ENCODE assay signal across 8 mouse cellular contexts in genomic region chr1:131137717-131138118, GRCm38 (mm10). TPM values are rescaled to one million over a fixed set of nuclear protein-coding genes. Genes with fewer than 3 reads are reported as not detected.
DNase-seq lines count a peak whose midpoint lies in the region; ATAC-seq and TF ChIP-seq lines count a peak whose summit lies in the region.

No protein-coding gene starts in this region.

- intact Hi-C loops in left cerebral cortex, postnatal 25 days (cut with DNase I): loop anchor here (1.0 to 2.0 kb wide), 2 partner anchors 15 to 21 kb away; partner anchors contain the start of gene Eif2d

- TF ChIP-seq POLR2A in ES-Bruce4 (IDR thresholded peaks at IDR 0.05; ENCODE audit: insufficient read depth, low read length): no peak

- no peak for TF ChIP-seq CTCF in ES-Bruce4 (IDR thresholded peaks at IDR 0.05; ENCODE audit: low read depth, low read length)
- no peak for TF ChIP-seq CTCF in intestine, postnatal 0 days (IDR thresholded peaks at IDR 0.05; ENCODE audit: low read depth)

- H3K9ac ChIP-seq in kidney, embryonic 14.5 days (ENCODE audit: low read depth, low read length): peak overlapping the region; percentile 79
- H3K9ac ChIP-seq in ES-Bruce4 (ENCODE audit: low read depth, poor library complexity, severe bottlenecking): peak overlapping the region; percentile 91
- H3K9ac ChIP-seq in embryonic facial prominence, embryonic 13.5 days: peak overlapping the region; percentile 74
- peak overlapping the region; percentile 52 for H3K9ac ChIP-seq in intestine, postnatal 0 days (ENCODE audit: low read depth, low read length)
- peak overlapping the region; percentile 92 for H3K9ac ChIP-seq in neural tube, embryonic 13.5 days

- ATAC-seq in kidney, embryonic 14.5 days (ENCODE audit: low FRiP score, low TSS enrichment): peak; percentile 90
- ATAC-seq in embryonic facial prominence, embryonic 13.5 days (ENCODE audit: insufficient number of reproducible peaks, insufficient read depth, low FRiP score, low TSS enrichment, low read depth): peak; percentile 66; the same call in 1 of the 2 replicates
- ATAC-seq in intestine, postnatal 0 days: peak; percentile 61
- ATAC-seq in neural tube, embryonic 13.5 days (ENCODE audit: low read depth): peak; percentile 88

- H3K27me3 ChIP-seq in kidney, embryonic 14.5 days (ENCODE audit: control insufficient read depth, insufficient read depth, low read length): no peaks in the 10 kb centered on the region
- H3K27me3 ChIP-seq in ES-Bruce4 (ENCODE audit: control insufficient read depth, insufficient read depth, low read length, poor library complexity, severe bottlenecking): no peaks in the 10 kb centered on the region
- H3K27me3 ChIP-seq in embryonic facial prominence, embryonic 13.5 days: 0 out of 2 replicates have a peak, but pooled peaks cover 3% of the 10 kb centered on the region
- H3K27me3 ChIP-seq in intestine, postnatal 0 days (replicated peaks; ENCODE audit: control insufficient read depth, insufficient read depth, low read length): no peaks in the 10 kb centered on the region
- H3K27me3 ChIP-seq in neural tube, embryonic 13.5 days: no peaks in the 10 kb centered on the region

- H3K27ac ChIP-seq in kidney, embryonic 14.5 days (ENCODE audit: low read depth, low read length): peak overlapping the region; percentile 94
- no peak overlapping the region for H3K27ac ChIP-seq in ES-Bruce4 (ENCODE audit: insufficient read depth, low read length)
- peak overlapping the region; percentile 93; the same call in 1 of the 2 replicates for H3K27ac ChIP-seq in embryonic facial prominence, embryonic 13.5 days
- no peak overlapping the region; the same call in 1 of the 2 replicates for H3K27ac ChIP-seq in intestine, postnatal 0 days (ENCODE audit: low read depth, low read length)
- peak overlapping the region; percentile 94 for H3K27ac ChIP-seq in neural tube, embryonic 13.5 days (replicated peaks)

- no peak for DNase-seq in kidney, adult 11 months
- DNase-seq in cerebellum, postnatal 25 days: no peak
- no peak for DNase-seq in left cerebral cortex, postnatal 25 days (ENCODE audit: low spot score in 2 of 2)

- no peaks in the 10 kb centered on the region for H3K4me1 ChIP-seq in kidney, embryonic 14.5 days (ENCODE audit: control insufficient read depth, insufficient read depth, low read length)
- H3K4me1 ChIP-seq in ES-Bruce4 (ENCODE audit: control insufficient read depth, insufficient read depth, low read length): peaks cover 2% of the 10 kb centered on the region
- H3K4me1 ChIP-seq in embryonic facial prominence, embryonic 13.5 days: peaks cover 8% of the 10 kb centered on the region
- no peaks in the 10 kb centered on the region for H3K4me1 ChIP-seq in intestine, postnatal 0 days (replicated peaks; ENCODE audit: control insufficient read depth, insufficient read depth, low read length)
- peaks cover 44% of the 10 kb centered on the region for H3K4me1 ChIP-seq in neural tube, embryonic 13.5 days (replicated peaks)

- H3K36me3 ChIP-seq in kidney, embryonic 14.5 days (ENCODE audit: control insufficient read depth, insufficient read depth, low read length): no peaks in the 10 kb centered on the region; the same call in 1 of the 2 replicates
- H3K36me3 ChIP-seq in ES-Bruce4 (ENCODE audit: control insufficient read depth, insufficient read depth, low read length, poor library complexity, severe bottlenecking): peaks cover 33% of the 10 kb centered on the region
- no peaks in the 10 kb centered on the region for H3K36me3 ChIP-seq in embryonic facial prominence, embryonic 13.5 days
- H3K36me3 ChIP-seq in intestine, postnatal 0 days (ENCODE audit: control insufficient read depth, insufficient read depth): no peaks in the 10 kb centered on the region; the same call in 1 of the 2 replicates
- no peaks in the 10 kb centered on the region for H3K36me3 ChIP-seq in neural tube, embryonic 13.5 days

- H3K4me3 ChIP-seq in kidney, embryonic 14.5 days (ENCODE audit: low read length): peak overlapping the region; percentile 83
- peak overlapping the region; percentile 96 for H3K4me3 ChIP-seq in ES-Bruce4 (ENCODE audit: low read depth, low read length)
- peak overlapping the region; percentile 85 for H3K4me3 ChIP-seq in embryonic facial prominence, embryonic 13.5 days
- H3K4me3 ChIP-seq in intestine, postnatal 0 days (ENCODE audit: low read depth, low read length): peak overlapping the region; percentile 83
- peak overlapping the region; percentile 82 for H3K4me3 ChIP-seq in neural tube, embryonic 13.5 days

- H3K9me3 ChIP-seq in kidney, embryonic 14.5 days (ENCODE audit: control insufficient read depth, low read length): no peaks in the 10 kb centered on the region
- peaks cover 2% of the 10 kb centered on the region; the same call in 1 of the 2 replicates for H3K9me3 ChIP-seq in ES-Bruce4 (replicated peaks; ENCODE audit: control insufficient read depth, insufficient read depth, low read length, poor library complexity, severe bottlenecking)
- no peaks in the 10 kb centered on the region for H3K9me3 ChIP-seq in embryonic facial prominence, embryonic 13.5 days
- H3K9me3 ChIP-seq in intestine, postnatal 0 days (ENCODE audit: control insufficient read depth): no peaks in the 10 kb centered on the region
- H3K9me3 ChIP-seq in neural tube, embryonic 13.5 days: no peaks in the 10 kb centered on the region

- peak overlapping the region; percentile 91 for H3K4me2 ChIP-seq in kidney, embryonic 14.5 days (replicated peaks; ENCODE audit: low read depth, low read length)
- peak overlapping the region; percentile 88 for H3K4me2 ChIP-seq in embryonic facial prominence, embryonic 13.5 days
- peak overlapping the region; percentile 98 for H3K4me2 ChIP-seq in intestine, postnatal 0 days (replicated peaks; ENCODE audit: low read depth)
- H3K4me2 ChIP-seq in neural tube, embryonic 13.5 days: peak overlapping the region; percentile 79

- no peak for TF ChIP-seq EP300 in ES-Bruce4 (IDR thresholded peaks at IDR 0.05; ENCODE audit: insufficient read depth, low read depth, low read length)

- 0% methylated on average over 24 of the region's 36 CpGs for WGBS in kidney, embryonic 14.5 days
- WGBS in embryonic facial prominence, embryonic 13.5 days: under 1% methylated on average over 36 of the region's 36 CpGs
- under 1% methylated on average over 36 of the region's 36 CpGs for WGBS in intestine, postnatal 0 days
- WGBS in neural tube, embryonic 13.5 days: under 1% methylated on average over 35 of the region's 36 CpGs

RNA-seq across cellular contexts. Expression of gene Dyrk3, which starts 0.4 kb away (rescaled TPM):
- polyA plus RNA-seq in kidney, embryonic 14.5 days (2014; fragmentation: Nextera tagmentation; extraction: Ambion mirVana): 6.0 and 6.3 TPM in 2 replicates
- polyA plus RNA-seq in ES-Bruce4 (2011; ENCODE audit: insufficient read depth, insufficient read length, low read depth, missing spikeins): 27.3 and 27.6 TPM in 2 replicates
- 3.3 and 3.9 TPM in 2 replicates for polyA plus RNA-seq in embryonic facial prominence, embryonic 13.5 days (2015; fragmentation: Nextera tagmentation; extraction: Ambion mirVana)
- 0.54 and 0.80 TPM in 2 replicates for polyA plus RNA-seq in intestine, postnatal 0 days (2015; fragmentation: Nextera tagmentation; extraction: Ambion mirVana)
- polyA plus RNA-seq in neural tube, embryonic 13.5 days (2015; fragmentation: Nextera tagmentation; extraction: Ambion mirVana): 12.8 and 17.3 TPM in 2 replicates
- total RNA-seq in left cerebral cortex, postnatal 25 days (2021): 10 to 100 TPM in 1 of 2 experiments, 1 to 10 TPM in 1; 9.4 to 14.1 TPM

RNA-seq across cellular contexts. Expression of gene Eif2d, which starts 15.3 kb away (rescaled TPM):
- polyA plus RNA-seq in kidney, embryonic 14.5 days (2014; fragmentation: Nextera tagmentation; extraction: Ambion mirVana): 51.7 and 67.9 TPM in 2 replicates
- polyA plus RNA-seq in ES-Bruce4 (2011; ENCODE audit: insufficient read depth, insufficient read length, low read depth, missing spikeins): 96.5 and 99.1 TPM in 2 replicates
- polyA plus RNA-seq in embryonic facial prominence, embryonic 13.5 days (2015; fragmentation: Nextera tagmentation; extraction: Ambion mirVana): 61.3 and 68.7 TPM in 2 replicates
- 26.4 and 27.1 TPM in 2 replicates for polyA plus RNA-seq in intestine, postnatal 0 days (2015; fragmentation: Nextera tagmentation; extraction: Ambion mirVana)
- polyA plus RNA-seq in neural tube, embryonic 13.5 days (2015; fragmentation: Nextera tagmentation; extraction: Ambion mirVana): 47.9 and 50.4 TPM in 2 replicates
- 10 to 100 TPM; 34.1 to 36.7 TPM for total RNA-seq in left cerebral cortex, postnatal 25 days (2021)

RNA-seq across cellular contexts. Expression of gene Mapkapk2, which starts 40.1 kb away (rescaled TPM):
- polyA plus RNA-seq in kidney, embryonic 14.5 days (2014; fragmentation: Nextera tagmentation; extraction: Ambion mirVana): 59.9 and 62.8 TPM in 2 replicates
- 64.9 and 65.1 TPM in 2 replicates for polyA plus RNA-seq in ES-Bruce4 (2011; ENCODE audit: insufficient read depth, insufficient read length, low read depth, missing spikeins)
- 39.8 and 40.4 TPM in 2 replicates for polyA plus RNA-seq in embryonic facial prominence, embryonic 13.5 days (2015; fragmentation: Nextera tagmentation; extraction: Ambion mirVana)
- 34.9 and 35.9 TPM in 2 replicates for polyA plus RNA-seq in intestine, postnatal 0 days (2015; fragmentation: Nextera tagmentation; extraction: Ambion mirVana)
- polyA plus RNA-seq in neural tube, embryonic 13.5 days (2015; fragmentation: Nextera tagmentation; extraction: Ambion mirVana): 22.3 and 22.7 TPM in 2 replicates
- 10 to 100 TPM; 25.8 to 28.3 TPM for total RNA-seq in left cerebral cortex, postnatal 25 days (2021)

Comparison
In these comparisons a context has a peak if more than half of its experiments do, and no peak if none do; other contexts are left out.
1. H3K27ac ChIP-seq: peak in kidney, embryonic 14.5 days (single experiment), embryonic facial prominence, embryonic 13.5 days (single experiment) and neural tube, embryonic 13.5 days (single experiment); none in ES-Bruce4 (single experiment) and intestine, postnatal 0 days (single experiment).
2. Peak in every context shown above with its lines, with median percentiles within 50 percentile points of each other: ATAC-seq, H3K4me2 ChIP-seq, H3K4me3 ChIP-seq and H3K9ac ChIP-seq.